Mouse (Mus musculus) stomach, postnatal 0 days (tissue): ENCODE results near the gene Uchl4.

Experiments used
- CTCF ChIP-seq: IDR thresholded peaks from 2 replicates; pipeline ENCODE4 v1.5.1; 2016; ENCODE audit warnings: antibody characterized with exemption, low read depth, mild to moderate bottlenecking, moderate library complexity
- EP300 ChIP-seq: optimal IDR thresholded peaks from 2 replicates; pipeline ENCODE3; 2016; ENCODE audit warnings: antibody characterized with exemption

DNA sequence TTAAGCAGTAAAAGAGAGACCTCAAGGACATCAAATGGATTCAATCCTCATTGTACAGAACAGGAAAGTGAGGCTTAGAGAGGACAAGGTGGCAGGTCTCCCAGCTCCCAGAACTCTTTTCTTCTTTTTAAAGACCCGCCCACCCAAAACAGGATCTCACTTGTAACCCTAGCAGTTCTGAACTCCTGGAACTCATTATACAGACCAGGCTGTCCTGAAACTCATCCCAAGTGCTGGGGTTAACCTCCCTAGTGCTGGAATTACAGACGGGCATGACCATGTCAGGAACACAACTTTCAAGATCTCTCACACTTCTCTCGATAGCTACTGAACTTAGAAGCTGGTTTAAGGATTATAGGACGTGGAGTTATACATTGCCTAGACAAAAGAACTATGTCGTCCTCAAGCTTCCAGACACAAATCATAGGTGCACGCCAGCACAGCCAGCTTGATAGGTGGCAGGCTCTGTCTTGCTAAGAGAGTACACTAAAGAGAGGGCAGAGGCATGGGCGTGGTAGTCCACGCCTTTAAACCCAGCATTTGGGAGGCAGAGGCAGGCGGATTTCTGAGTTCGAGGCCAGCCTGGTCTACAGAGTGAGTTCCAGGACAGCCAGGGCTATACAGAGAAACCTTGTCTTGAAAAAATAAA, 15.1 kb upstream of the Uchl4 start:
- TF ChIP-seq EP300 (no peak), CTCF (no peak)
